In the genomic region with DNA sequence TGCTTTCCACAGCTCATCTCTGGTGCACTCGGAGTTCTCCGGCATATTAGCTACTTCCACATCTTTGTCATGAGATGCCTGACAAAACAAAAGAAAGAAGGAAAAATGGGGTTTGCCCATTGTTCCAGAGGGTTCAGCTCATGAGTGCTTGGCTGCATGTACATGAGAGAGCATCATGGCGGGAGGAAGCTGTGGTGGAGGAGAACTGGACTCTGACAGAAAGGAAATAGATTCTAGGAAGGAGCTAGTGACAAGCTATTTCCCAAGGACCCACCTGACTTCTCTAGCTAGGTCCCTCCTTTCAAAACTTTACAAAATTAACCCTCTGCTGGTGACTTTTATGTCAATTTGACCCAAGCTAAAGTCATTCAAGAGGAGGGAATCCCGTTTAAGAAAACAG, we compare ENCODE assay signal across 20 mouse cellular contexts. TPM values are rescaled to one million over a fixed set of nuclear protein-coding genes. Genes with fewer than 3 reads are reported as not detected.
DNase-seq lines count a peak whose midpoint lies in the region; ATAC-seq and TF ChIP-seq lines count a peak whose summit lies in the region.
"Had no signal": no experiment of that assay in that cellular context is flagged by ENCODE, and none has a peak within 500 bp of the region (broad histone marks: within the 10 kb centered on the region; RNA-seq: fewer than 3 reads in every experiment).

No protein-coding gene starts in this region.

- 88% methylated on average over 4 of the region's 4 CpGs for WGBS in midbrain, embryonic 11.5 days
- 92% methylated on average over 4 of the region's 4 CpGs for WGBS in midbrain, embryonic 10.5 days

- peak overlapping the region; percentile 73 for H3K27ac ChIP-seq in layer of hippocampus, adult 2 months
- no peak overlapping the region for H3K27ac ChIP-seq in midbrain, embryonic 11.5 days (ENCODE audit: low read depth, low read length)
- no peak overlapping the region for H3K27ac ChIP-seq in midbrain, embryonic 10.5 days (replicated peaks)
- H3K27ac ChIP-seq: embryonic facial prominence, embryonic 10.5 days; embryonic facial prominence, embryonic 12.5 days; forebrain, embryonic 13.5 days; forebrain, embryonic 15.5 days had no signal

- no peaks in the 10 kb centered on the region for H3K36me3 ChIP-seq in midbrain, embryonic 11.5 days (ENCODE audit: control insufficient read depth, insufficient read depth, low read length)
- H3K36me3 ChIP-seq in midbrain, embryonic 10.5 days, result no peaks in the 10 kb centered on the region
- H3K36me3 ChIP-seq: embryonic facial prominence, embryonic 10.5 days; embryonic facial prominence, embryonic 12.5 days; forebrain, embryonic 15.5 days had no signal

- no peak for DNase-seq in layer of hippocampus, adult 2 months (ENCODE audit: low spot score in 2 of 2)
- DNase-seq in layer of hippocampus, adult 9-11 months, result no peak
- DNase-seq in midbrain, embryonic 11.5 days (ENCODE audit: low spot score, missing footprints), result peak; percentile 61
- DNase-seq in midbrain, embryonic 10.5 days (ENCODE audit: low spot score), result no peak
- DNase-seq in right cerebral cortex, postnatal 36 days (ENCODE audit: low spot score in 2 of 2), result no peak
- no peak for DNase-seq in cerebellum, postnatal 4 days (ENCODE audit: low spot score in 2 of 2)
- DNase-seq: adrenal gland, adult 2 months; adrenal gland, postnatal 10 days; adrenal gland, postnatal 25 days; cerebellum, adult 11 months; cerebellum, adult 18-20 months; cerebellum, adult 8-10 months; cerebellum, adult 9-11 months; cerebellum, postnatal 14 days; cerebellum, postnatal 36 days had no signal

- no peak for ATAC-seq in midbrain, embryonic 11.5 days (ENCODE audit: low FRiP score)
- ATAC-seq in megakaryocyte, adult 5-6 weeks (ENCODE audit: poor library complexity, severe bottlenecking), result peak; percentile 71

- no peaks in the 10 kb centered on the region for H3K4me1 ChIP-seq in midbrain, embryonic 11.5 days (ENCODE audit: control insufficient read depth, insufficient read depth, low read length)
- H3K4me1 ChIP-seq in midbrain, embryonic 10.5 days, result peaks cover 15% of the 10 kb centered on the region
- H3K4me1 ChIP-seq: embryonic facial prominence, embryonic 12.5 days had no signal

- no peak overlapping the region for H3K9ac ChIP-seq in midbrain, embryonic 11.5 days (ENCODE audit: low read length)
- H3K9ac ChIP-seq: embryonic facial prominence, embryonic 12.5 days; forebrain, embryonic 13.5 days; forebrain, embryonic 15.5 days had no signal

- H3K4me2 ChIP-seq in midbrain, embryonic 11.5 days, result no peak overlapping the region
- H3K4me2 ChIP-seq: embryonic facial prominence, embryonic 12.5 days; forebrain, embryonic 13.5 days; forebrain, embryonic 15.5 days had no signal

- no peak for TF ChIP-seq CTCF in layer of hippocampus, adult 2 months (conservative IDR thresholded peaks at IDR 0.05)

- H3K4me3 ChIP-seq in layer of hippocampus, adult 2 months, result no peak overlapping the region
- no peak overlapping the region for H3K4me3 ChIP-seq in midbrain, embryonic 11.5 days (ENCODE audit: low read depth, low read length)
- no peak overlapping the region for H3K4me3 ChIP-seq in midbrain, embryonic 10.5 days
- H3K4me3 ChIP-seq: embryonic facial prominence, embryonic 10.5 days; embryonic facial prominence, embryonic 12.5 days; forebrain, embryonic 13.5 days; forebrain, embryonic 15.5 days had no signal

- H3K27me3 ChIP-seq in midbrain, embryonic 11.5 days (ENCODE audit: control insufficient read depth, insufficient read depth, low read length), result peaks cover 21% of the 10 kb centered on the region
- peaks cover 68% of the 10 kb centered on the region for H3K27me3 ChIP-seq in midbrain, embryonic 10.5 days (ENCODE audit: low read depth, poor library complexity, severe bottlenecking)
- H3K27me3 ChIP-seq: embryonic facial prominence, embryonic 12.5 days; forebrain, embryonic 13.5 days; forebrain, embryonic 15.5 days had no signal

- H3K9me3 ChIP-seq in midbrain, embryonic 11.5 days (ENCODE audit: control insufficient read depth, low read length), result no peaks in the 10 kb centered on the region
- H3K9me3 ChIP-seq in midbrain, embryonic 10.5 days (replicated peaks), result peaks cover 10% of the 10 kb centered on the region
- H3K9me3 ChIP-seq: embryonic facial prominence, embryonic 10.5 days; embryonic facial prominence, embryonic 12.5 days; forebrain, embryonic 13.5 days; forebrain, embryonic 15.5 days had no signal

RNA-seq across cellular contexts. Expression of gene Lyst, which starts 42.3 kb away (rescaled TPM):
- total RNA-seq in layer of hippocampus, adult 2 months (2021), result 100 to 1,000 TPM in 1 of 2 experiments, 10 to 100 TPM in 1; 96.3 to 107 TPM
- 1.8 and 2.5 TPM in 2 replicates for polyA plus RNA-seq in midbrain, embryonic 11.5 days (2014; fragmentation: Nextera tagmentation; extraction: Ambion mirVana)
- polyA plus RNA-seq in midbrain, embryonic 10.5 days (2016; fragmentation: Nextera tagmentation; extraction: Ambion mirVana), result 1.9 and 3.3 TPM in 2 replicates
- 166 and 194 TPM in 2 replicates for total RNA-seq in megakaryocyte, adult 5-6 weeks (2015)
- total RNA-seq in megakaryocyte, adult 5-6 weeks (2017), result 188 and 200 TPM in 2 replicates
